Mouse (Mus musculus) liver, embryonic 11.5 days (tissue): Measurements from ENCODE around the gene Rrp1b. TPM values are rescaled to one million over a fixed set of nuclear protein-coding genes. Genes with fewer than 3 reads are reported as not detected.
"Not testable (repeated sequence)": the region's sequence is repeated elsewhere in the genome, so short reads cannot be mapped to it uniquely, and the experiment has no call there.

ENCODE experiments used
- ATAC-seq: fragments of 200-750 bp; cut with Nextera tagmentation; replicated peaks from 2 replicates; pipeline ENCODE4 v1.8.0; 2017; ENCODE audit warnings: moderate number of reproducible peaks, mild to moderate bottlenecking, moderate TSS enrichment, moderate library complexity; ENCODE audit not compliant: low FRiP score
- DNase-seq: peaks from one replicate; pipeline ENCODE4 v3.0.0-alpha.2; 2017; ENCODE audit warnings: low spot score
- H3K27ac ChIP-seq: fragments of 300-500 bp; sonication (generic); 2 replicates; pipeline ENCODE4 v1.5.1; 2014; ENCODE audit warnings: mild to moderate bottlenecking, low read depth, low read length, control low read depth
- H3K27me3 ChIP-seq: fragments of 300-500 bp; sonication (generic); replicated peaks from 2 replicates; pipeline ENCODE4 v1.6.1; 2014; ENCODE audit warnings: low read length, mixed read lengths; ENCODE audit not compliant: control insufficient read depth, insufficient read depth
- H3K36me3 ChIP-seq: fragments of 300-500 bp; sonication (generic); 2 replicates; pipeline ENCODE4 v1.6.1; 2014; ENCODE audit warnings: mild to moderate bottlenecking, low read length, moderate library complexity, mixed read lengths; ENCODE audit not compliant: control insufficient read depth, insufficient read depth
- H3K4me1 ChIP-seq: fragments of 300-500 bp; sonication (generic); replicated peaks from 2 replicates; pipeline ENCODE4 v1.6.1; 2014; ENCODE audit warnings: low read length, mixed read lengths; ENCODE audit not compliant: control insufficient read depth, insufficient read depth
- H3K4me2 ChIP-seq: fragments of 300-500 bp; sonication (generic); 2 replicates; pipeline ENCODE4 v1.6.1; 2014; ENCODE audit warnings: mild to moderate bottlenecking, control low read depth, moderate library complexity
- H3K4me3 ChIP-seq: fragments of 300-500 bp; sonication (generic); 2 replicates; pipeline ENCODE4 v1.5.1; 2014; ENCODE audit warnings: low read depth, low read length, control low read depth
- H3K9ac ChIP-seq: fragments of 300-500 bp; sonication (generic); 2 replicates; pipeline ENCODE4 v1.6.1; 2014; ENCODE audit warnings: low read depth, low read length, control low read depth
- H3K9me3 ChIP-seq: fragments of 300-500 bp; sonication (generic); 2 replicates; pipeline ENCODE4 v1.6.1; 2016; ENCODE audit warnings: low read length, inconsistent platforms, mixed read lengths; ENCODE audit not compliant: control insufficient read depth
- WGBS: fragments of 180-500 bp; shearing (Covaris S2); extraction: QIAGEN DNeasy Blood & Tissue Kit; methylation state at CpG from one replicate; pipeline ENCODE4 v1.1.7; 2014; 5-methylcytosine and 5-hydroxymethylcytosine counted together
- polyA plus RNA-seq: library from polyadenylated mRNA; unstranded; fragments of >200 nt; fragmentation: Nextera tagmentation; extraction: Ambion mirVana; gene quantifications from 2 replicates; pipeline ENCODE4 v1.2.1, GENCODE M21; 2014

Gene Rrp1b
- polyA plus RNA-seq, 1 experiment from 2014 or later, result 75.2 TPM

DNA sequence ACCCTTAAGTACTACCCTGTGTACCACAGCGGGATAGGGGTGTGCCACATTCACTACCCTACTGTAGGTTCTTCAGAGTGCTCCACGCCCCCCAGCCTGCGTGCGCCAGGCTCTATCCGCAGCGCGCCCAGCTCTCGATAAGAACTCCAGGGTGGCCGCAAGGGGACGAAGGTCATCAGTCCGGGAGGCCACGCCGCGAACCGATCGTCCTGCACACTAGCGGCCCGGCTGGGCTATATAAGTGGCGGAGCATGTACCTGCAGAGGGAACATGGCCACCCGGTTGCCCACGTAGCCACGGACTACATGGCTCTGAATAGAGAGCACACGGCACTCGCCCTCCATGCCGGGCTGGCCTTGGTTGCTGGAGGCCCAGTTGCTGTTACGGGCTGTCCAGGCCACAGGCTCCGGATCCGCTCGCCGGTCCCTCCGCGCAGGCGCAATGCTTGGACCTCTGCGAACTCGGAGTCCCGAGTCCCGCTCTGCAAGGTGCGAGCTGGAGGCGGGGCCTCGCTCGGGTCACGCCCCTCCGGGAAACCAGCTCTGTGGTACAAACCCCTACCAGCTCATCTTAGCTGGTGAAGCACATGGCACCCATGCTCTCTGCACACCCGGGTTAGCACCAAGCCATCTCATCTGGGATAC lies 64.2 kb downstream of the Rrp1b start:
- H3K4me1 ChIP-seq, result peaks cover 13% of the 10 kb centered on the region
- H3K36me3 ChIP-seq, result no peaks in the 10 kb centered on the region
- H3K27ac ChIP-seq, result 0 out of 2 replicates have a peak overlapping the region, but pooled peaks have one; percentile 62
- peak overlapping the region; percentile 62 for H3K4me3 ChIP-seq
- H3K9me3 ChIP-seq, result no peaks in the 10 kb centered on the region
- peak overlapping the region; percentile 82 for H3K9ac ChIP-seq
- WGBS, result 3% methylated on average over 44 of the region's 44 CpGs
- 0 out of 2 replicates have a peak, but pooled peaks cover 3% of the 10 kb centered on the region for H3K27me3 ChIP-seq
- DNase-seq (peak; percentile 76), ATAC-seq (peak; percentile 87)
- H3K4me2 ChIP-seq, result peak overlapping the region; percentile 99

DNA sequence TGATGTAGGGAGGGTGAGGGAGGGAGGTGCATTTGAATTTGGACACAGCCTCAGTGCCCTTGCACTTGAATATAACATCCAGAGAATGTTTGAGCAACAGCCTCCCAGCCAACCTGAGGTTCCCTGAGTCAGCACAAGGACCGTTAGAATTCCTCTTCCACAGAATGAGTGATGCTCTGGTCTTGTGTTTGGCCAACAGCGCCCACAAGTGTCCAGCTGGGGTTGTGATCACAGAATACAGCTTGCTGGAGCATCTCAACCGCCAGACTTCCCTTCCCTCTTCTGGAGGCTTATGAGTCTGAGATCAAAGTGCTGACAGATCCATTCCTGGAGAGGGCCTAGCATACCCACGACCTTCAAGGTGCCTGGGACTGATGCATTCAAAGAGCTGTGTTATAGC lies 67.2 kb downstream of the Rrp1b start:
- Histone ChIP-seq H3K36me3 (no peaks in the 10 kb centered on the region), H3K4me1 (peaks cover 21% of the 10 kb centered on the region), H3K9me3 (no peaks in the 10 kb centered on the region), H3K27ac (no peak overlapping the region), H3K4me3 (no peak overlapping the region), H3K9ac (no peak overlapping the region), H3K27me3 (0 out of 2 replicates have a peak, but pooled peaks cover 3% of the 10 kb centered on the region), H3K4me2 (no peak overlapping the region)
- DNase-seq (no peak), ATAC-seq (no peak)
- 13% methylated on average over 4 of the region's 4 CpGs for WGBS

DNA sequence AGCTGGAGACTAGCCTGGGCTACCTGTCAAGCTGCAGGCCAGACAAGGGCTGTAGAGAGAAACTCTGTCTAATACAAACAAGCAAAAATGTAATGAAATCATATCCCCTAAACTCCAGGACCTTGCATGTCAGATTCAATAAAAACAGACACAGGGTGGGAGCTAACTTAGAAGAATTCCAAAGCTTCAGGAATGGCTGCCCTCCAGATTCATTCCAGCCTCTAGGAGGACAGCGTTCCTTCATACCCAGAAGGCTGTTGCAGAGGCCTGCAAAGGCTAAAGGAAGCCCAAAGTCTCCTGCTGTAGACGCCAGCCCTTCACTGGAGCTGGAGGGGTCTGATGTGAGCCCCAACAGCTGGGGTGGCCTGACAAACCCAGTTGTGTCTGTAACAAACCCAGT lies 70.5 kb downstream of the Rrp1b start:
- 79% methylated on average over 2 of the region's 2 CpGs for WGBS
- H3K4me1 ChIP-seq, result peaks cover 36% of the 10 kb centered on the region
- no peak overlapping the region for H3K4me3 ChIP-seq
- DNase-seq, result no peak
- H3K9me3 ChIP-seq, result no peaks in the 10 kb centered on the region
- no peak overlapping the region for H3K9ac ChIP-seq
- H3K4me2 ChIP-seq, result no peak overlapping the region
- H3K27me3 ChIP-seq, result no peaks in the 10 kb centered on the region
- ATAC-seq, result no peak
- H3K27ac ChIP-seq, result no peak overlapping the region
- no peaks in the 10 kb centered on the region for H3K36me3 ChIP-seq

DNA sequence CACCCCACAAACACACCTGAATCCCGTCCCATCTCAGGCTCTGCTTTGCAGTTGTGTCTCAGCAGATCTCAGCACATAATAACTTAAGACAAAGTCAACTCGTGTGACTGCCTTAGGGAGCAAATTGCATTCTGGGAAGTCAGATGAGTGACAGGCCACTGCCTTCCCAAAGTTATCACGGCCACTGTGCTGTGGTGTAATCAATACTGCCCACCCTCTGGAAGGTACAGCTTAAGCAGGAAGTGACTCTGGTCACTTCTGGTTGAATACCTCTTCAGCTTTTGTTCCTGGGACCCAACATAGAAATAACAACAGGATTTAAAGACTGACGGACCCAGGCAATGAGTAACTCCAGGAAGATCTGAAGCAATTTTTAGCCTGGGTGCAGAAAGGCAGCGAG lies 72.0 kb downstream of the Rrp1b start:
- H3K36me3 ChIP-seq, result no peaks in the 10 kb centered on the region
- DNase-seq (peak; percentile 34), ATAC-seq (0 out of 2 replicates have a peak, but pooled peaks have one; percentile 30)
- H3K27me3 ChIP-seq, result no peaks in the 10 kb centered on the region
- H3K9me3 ChIP-seq, result no peaks in the 10 kb centered on the region
- H3K4me1 ChIP-seq, result peaks cover 44% of the 10 kb centered on the region
- no peak overlapping the region for H3K4me3 ChIP-seq
- H3K27ac ChIP-seq, result peak overlapping the region; percentile 95
- H3K4me2 ChIP-seq, result peak overlapping the region; percentile 30
- H3K9ac ChIP-seq, result peak overlapping the region; percentile 59
- 39% methylated on average over 5 of the region's 5 CpGs for WGBS

DNA sequence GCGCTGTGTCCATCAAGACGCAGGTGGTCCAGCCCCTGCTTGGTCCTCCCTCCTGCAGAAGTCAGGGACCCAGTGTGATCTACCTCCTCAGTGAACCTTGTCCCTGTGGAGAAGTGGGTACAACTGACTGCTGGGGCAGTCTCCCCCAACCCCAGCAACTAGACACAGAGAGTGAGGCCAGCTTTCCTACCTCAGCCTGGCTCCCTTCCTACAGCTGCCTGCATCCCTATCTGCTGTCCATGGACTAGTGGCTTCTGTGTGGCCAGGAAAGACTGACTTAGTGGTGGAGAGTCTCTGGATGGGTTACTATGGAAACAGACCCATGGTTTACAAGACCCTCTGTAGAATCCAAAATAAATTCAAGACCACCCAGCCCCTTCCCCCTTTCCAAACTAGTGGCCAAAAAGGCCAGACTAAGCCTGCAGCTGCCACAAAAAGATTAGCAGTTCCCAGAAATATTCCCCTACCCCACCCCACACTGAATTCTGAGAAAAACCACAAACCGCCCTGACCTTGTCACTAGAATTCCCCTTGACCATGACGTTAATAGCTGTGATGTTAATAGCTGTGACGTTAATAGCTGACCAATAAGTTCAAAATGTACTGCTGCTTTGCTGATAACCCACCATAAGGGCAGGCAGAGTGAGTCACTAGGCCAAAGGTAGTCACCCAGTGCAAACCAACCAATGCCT lies 72.6 kb downstream of the Rrp1b start:
- peak; percentile 71 for ATAC-seq
- Histone ChIP-seq H3K4me3 (peak overlapping the region; percentile 12; the same call in 1 of the 2 replicates), H3K9ac (peak overlapping the region; percentile 59), H3K4me1 (peaks cover 47% of the 10 kb centered on the region), H3K4me2 (peak overlapping the region; percentile 30), H3K27ac (peak overlapping the region; percentile 95)
- H3K36me3 ChIP-seq, H3K9me3 ChIP-seq, H3K27me3 ChIP-seq: not testable (repeated sequence)
- DNase-seq, result peak; percentile 60
- WGBS, result 39% methylated on average over 5 of the region's 5 CpGs

DNA sequence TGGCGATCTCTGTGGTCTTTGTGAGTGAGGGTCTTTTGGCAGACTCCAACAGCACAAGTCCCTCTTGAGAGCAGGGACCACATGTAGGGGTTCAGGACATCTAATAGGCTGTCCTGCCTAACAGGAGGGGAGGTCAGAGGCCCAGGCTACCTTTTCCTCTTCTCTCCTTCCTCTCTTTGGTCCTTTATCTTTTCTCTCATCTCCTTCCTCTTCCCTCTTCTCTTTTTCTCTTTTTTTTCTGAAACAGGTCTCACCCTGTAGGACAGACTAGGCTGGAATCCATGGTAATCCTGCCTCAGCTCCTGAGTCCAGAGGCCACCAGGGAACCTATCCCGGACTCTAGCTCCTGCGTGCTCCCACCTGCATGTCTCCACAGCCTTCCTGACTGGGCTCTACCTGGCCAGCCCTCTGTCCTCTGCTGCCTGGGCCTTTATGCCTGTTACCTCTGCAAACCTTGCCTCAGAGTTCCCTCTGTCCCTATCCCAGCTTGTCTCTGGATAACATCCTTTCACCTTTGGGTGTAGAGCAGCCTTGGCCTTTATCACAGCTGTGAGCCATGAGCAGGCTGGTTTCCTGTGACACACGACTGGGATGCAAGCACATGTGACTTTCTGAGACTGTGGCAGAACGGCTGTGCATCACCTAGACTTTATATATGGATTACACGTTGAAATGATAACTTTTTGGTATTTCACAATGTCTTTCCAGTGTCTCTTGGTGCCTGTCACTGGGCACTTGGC lies 73.5 kb downstream of the Rrp1b start:
- Histone ChIP-seq H3K36me3 (no peaks in the 10 kb centered on the region), H3K27ac (peak overlapping the region; percentile 95), H3K27me3 (no peaks in the 10 kb centered on the region), H3K4me2 (no peak overlapping the region), H3K4me3 (no peak overlapping the region), H3K9ac (peak overlapping the region; percentile 40; the same call in 1 of the 2 replicates), H3K4me1 (peaks cover 51% of the 10 kb centered on the region), H3K9me3 (no peaks in the 10 kb centered on the region)
- ATAC-seq (no peak), DNase-seq (no peak)
- 50% methylated on average over 6 of the region's 6 CpGs for WGBS

DNA sequence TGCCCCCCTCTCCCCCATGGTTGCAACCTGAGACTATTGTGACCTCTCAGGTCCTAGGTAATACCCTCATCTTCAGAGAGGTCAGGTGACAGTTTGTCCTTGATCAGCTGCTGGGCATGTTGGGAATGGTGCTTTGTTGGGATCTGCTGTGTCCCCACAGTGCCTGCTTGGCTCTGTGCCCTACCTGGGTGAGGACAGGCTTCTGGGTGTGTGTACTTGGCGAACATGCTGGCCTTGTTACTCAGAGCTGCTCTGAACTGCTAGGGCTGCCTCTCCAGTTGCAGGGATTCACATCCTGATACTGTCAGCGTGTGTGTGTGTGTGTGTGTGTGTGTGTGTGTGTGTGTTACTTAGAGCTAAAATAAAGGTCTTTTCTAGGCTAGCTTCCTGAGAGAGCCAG lies 74.5 kb downstream of the Rrp1b start:
- Histone ChIP-seq H3K4me1 (peaks cover 58% of the 10 kb centered on the region), H3K4me2 (peak overlapping the region; percentile 20; the same call in 1 of the 2 replicates), H3K9ac (peak overlapping the region; percentile 44), H3K4me3 (no peak overlapping the region), H3K27me3 (no peaks in the 10 kb centered on the region), H3K27ac (peak overlapping the region; percentile 43), H3K9me3 (no peaks in the 10 kb centered on the region), H3K36me3 (no peaks in the 10 kb centered on the region)
- 73% methylated on average over 2 of the region's 2 CpGs for WGBS
- ATAC-seq (no peak), DNase-seq (no peak)

DNA sequence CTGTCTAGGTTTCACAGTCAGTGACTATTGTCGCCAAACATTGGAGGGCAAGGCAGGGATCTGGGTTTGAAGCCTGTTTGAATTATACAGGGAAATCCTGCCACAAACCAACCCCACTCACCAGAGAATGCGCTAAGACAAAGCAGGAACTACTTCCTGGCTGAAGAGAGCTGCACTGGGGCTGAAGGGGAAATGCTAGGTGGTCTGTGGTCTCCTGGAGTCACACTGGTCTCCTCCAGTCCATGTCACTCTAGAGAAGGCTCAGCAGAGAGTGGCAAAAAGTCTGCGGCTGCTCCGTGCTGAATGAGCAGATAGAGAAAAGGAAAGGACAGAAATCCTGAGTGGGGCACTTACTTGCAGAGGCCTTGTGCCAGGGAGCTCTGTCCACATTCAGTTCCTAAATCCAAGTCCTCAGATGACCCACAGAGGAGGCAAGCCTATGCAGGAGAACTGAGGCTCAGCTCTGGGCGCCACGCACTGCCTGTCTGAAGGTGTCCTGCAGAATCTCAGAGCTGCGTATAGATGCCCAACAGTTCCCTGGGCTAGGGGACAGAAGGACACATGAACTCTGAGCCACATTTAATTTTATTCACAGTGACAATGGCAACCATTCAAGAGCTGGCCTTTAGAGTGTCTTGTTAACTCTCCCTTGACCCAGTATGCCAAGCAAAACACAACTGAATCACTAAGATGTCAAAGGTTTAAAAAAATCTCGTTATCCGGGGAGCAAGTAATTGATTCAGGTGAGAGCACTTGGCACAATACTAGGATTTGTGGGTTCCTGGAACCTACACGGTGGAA lies 75.3 kb downstream of the Rrp1b start:
- 65% methylated on average over 10 of the region's 10 CpGs for WGBS
- H3K27ac ChIP-seq, result peak overlapping the region; percentile 13
- ATAC-seq (no peak), DNase-seq (no peak)
- H3K27me3 ChIP-seq, result no peaks in the 10 kb centered on the region
- peaks cover 65% of the 10 kb centered on the region for H3K4me1 ChIP-seq
- H3K9me3 ChIP-seq, result no peaks in the 10 kb centered on the region
- H3K4me2 ChIP-seq, result peak overlapping the region; percentile 96
- H3K9ac ChIP-seq, result peak overlapping the region; percentile 44
- H3K36me3 ChIP-seq, result no peaks in the 10 kb centered on the region
- no peak overlapping the region for H3K4me3 ChIP-seq
